Mouse (Mus musculus): ENCODE measurements around the gene Gm13420. TPM values are rescaled to one million over a fixed set of nuclear protein-coding genes. Genes with fewer than 3 reads are reported as not detected.

Gm13420 gene
- not detected for polyA plus RNA-seq (2017; shearing (Covaris generic))

DNA sequence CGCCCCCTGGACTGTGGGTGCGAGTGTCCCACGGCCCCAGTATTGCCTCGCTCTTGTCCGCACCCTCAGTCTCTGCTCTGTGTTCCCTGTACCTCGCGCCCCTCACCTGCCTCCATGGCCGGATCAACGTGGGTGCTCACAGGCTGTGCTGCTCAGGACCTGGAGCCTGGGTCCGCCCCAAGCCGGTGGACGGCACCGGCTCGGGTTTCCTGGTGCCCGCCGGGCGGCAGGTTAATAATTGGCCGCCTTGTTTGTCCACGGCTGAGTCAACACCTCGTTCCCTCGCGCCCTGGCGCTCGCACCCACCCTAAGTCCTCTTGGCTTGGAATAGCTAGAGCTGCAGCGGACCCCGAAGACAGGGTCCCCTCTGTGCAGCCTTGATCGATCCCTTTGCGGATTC, at the start of gene Gm13420:
Gm13420 (minus strand) TSS at position 189 of the 400 bp plus-strand sequence.

DNA sequence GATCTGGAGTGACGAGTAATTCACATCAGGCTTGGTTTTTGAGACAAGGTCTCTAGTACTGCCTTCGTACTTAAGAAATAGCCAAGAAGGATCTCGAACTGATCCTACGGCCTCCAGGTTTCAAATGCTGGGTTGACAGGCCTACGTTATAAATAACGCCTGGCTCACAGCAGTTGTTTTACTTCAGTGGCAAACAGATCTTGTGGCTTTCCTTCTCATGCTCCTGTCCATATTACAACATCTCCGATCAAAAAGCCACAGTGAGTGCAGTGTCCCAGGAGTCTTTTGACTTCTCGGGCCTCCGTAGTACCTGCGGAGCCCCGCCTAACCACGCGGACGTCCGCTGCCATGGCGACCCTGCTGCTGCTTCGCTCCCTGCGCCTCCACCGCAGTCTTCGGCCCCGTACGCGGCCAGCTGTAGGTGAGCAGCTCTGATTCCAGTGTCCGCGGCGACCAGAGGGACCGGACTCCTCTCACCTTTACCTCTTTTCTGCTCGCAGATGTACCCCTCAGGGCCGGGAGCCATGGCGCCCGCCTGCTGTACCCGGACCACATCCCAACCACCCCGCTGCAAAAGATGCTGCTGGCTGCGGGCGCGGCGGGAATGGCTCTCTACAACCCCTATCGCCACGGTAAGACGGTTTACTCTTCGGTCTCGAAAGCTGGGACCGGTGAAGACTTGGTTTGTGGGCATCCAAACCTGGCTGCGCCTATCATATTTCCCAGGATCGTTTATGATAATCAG, 36.6 kb upstream of the Gm13420 start, which contains the start of gene Trub2:
Trub2 (minus strand) TSS at position 566 of the 745 bp plus-strand sequence.

DNA sequence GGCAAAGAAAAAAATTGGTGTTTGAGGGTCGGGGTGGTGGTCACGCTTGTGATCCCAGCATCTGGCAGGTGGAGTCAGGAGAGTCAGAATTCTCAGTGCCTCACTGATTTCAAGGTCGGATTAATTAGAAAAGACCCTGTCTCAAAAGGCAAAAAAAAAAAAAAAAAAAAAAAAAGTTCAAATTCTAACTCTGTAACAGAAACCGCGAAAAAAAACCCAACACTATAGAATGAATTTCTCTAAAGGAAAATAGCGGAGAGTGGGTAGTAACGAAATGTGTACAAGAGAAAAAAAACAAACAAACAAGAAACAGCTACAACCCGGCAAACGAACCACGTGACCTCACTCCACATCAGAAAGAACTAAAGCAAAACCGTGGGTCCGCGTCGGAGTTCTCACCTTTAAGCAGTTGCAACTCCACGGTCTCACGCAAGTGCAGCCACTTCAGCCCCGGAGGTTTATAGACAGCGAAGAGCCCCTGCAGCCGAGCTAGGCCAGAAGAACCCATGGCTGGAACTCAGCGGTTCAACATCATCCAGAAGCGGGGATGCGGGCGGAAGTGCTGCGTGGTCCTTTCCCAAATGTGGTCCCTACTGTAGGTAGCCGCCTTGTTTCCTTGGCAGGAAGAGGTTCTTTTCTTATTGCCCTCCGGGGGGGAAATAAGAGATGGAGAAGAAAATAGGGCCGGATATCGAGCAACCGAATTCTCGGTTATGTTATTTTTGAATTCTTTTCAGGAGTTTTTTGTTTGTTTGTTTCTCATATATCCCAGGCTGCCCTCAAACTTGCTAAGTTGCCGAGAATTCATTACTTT, 35.8 kb upstream of the Gm13420 start, which contains the start of gene Coq4:
Coq4 (plus strand) TSS at position 390 of the 814 bp plus-strand sequence.

Other genes starting within 250 kb of the Gm13420 start
- 37.9 TPM for gene Rapgef1, start 132.0 kb downstream of the Gm13420 start, polyA plus RNA-seq (2017; shearing (Covaris generic))
- not detected for gene Gm13547, start 7.6 kb upstream of the Gm13420 start, polyA plus RNA-seq (2017; shearing (Covaris generic))
- 6.1 TPM for gene Coq4, start 35.8 kb upstream of the Gm13420 start, polyA plus RNA-seq (2017; shearing (Covaris generic))
- gene Trub2, start 36.8 kb upstream of the Gm13420 start, polyA plus RNA-seq (2017; shearing (Covaris generic)) = 19.3 TPM
- gene Slc27a4, start 50.9 kb upstream of the Gm13420 start, polyA plus RNA-seq (2017; shearing (Covaris generic)) = 3.4 TPM
- gene Urm1, start 68.4 kb upstream of the Gm13420 start, polyA plus RNA-seq (2017; shearing (Covaris generic)) = 19.6 TPM
- 2.4 TPM for gene Cercam, start 117.5 kb upstream of the Gm13420 start, polyA plus RNA-seq (2017; shearing (Covaris generic))
- gene Odf2, start 137.5 kb upstream of the Gm13420 start, polyA plus RNA-seq (2017; shearing (Covaris generic)) = 63.6 TPM
- gene Gle1, start 183.7 kb upstream of the Gm13420 start, polyA plus RNA-seq (2017; shearing (Covaris generic)) = 53.7 TPM
- gene Sptan1, start 213.9 kb upstream of the Gm13420 start, polyA plus RNA-seq (2017; shearing (Covaris generic)) = 87.7 TPM